Mouse (Mus musculus): Measurements from ENCODE around the gene Cdc6.

DNA sequence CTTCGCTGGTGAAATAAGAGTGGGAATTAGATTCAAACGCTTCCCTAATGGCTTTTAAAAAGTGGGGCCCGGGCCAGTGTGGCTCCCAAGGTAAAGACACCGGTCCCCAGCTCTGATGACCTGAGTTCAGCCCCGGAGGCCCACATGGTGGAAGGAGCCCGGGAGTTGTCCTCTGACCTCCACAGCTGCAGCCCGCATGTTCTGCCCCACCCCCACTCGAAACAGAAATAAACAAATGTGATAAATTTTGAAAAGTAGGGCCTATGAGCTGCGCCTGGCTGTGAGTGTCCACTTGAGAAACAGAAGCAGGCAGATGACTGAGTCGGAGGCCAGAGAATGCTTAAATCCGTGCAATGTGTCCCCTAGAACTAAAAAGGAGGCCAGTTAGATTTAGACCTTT, 6.6 kb downstream of the Cdc6 start:
- TF ChIP-seq POLR2A (IDR thresholded peaks at IDR 0.05; ENCODE audit: insufficient read depth, low read depth, low read length) = no peak
- no peak for TF ChIP-seq CTCF (IDR thresholded peaks at IDR 0.05)

Measured in heart, adult 2 months (tissue).